Mouse (Mus musculus) T-helper 1 cell (primary cell): Measurements from ENCODE around the gene Pip5k1b.

ENCODE experiments used
- in situ Hi-C: fragments of 300-600 bp; cut with MboI, MseI; formaldehyde crosslinking; loops from one replicate; pipeline ENCODE4 v1.15.1; 2025; ENCODE audit warnings: high pct_unique_total_duplicates

Pip5k1b gene

GRCm38 (mm10) chr19:24476461-24476860 lies 79.2 kb downstream of the Pip5k1b start:
- in situ Hi-C loops, result no loop called here

- in situ Hi-C loops, result no loop called here
Observed at GRCm38 (mm10) chr19:24475281-24475680, 80.4 kb downstream of the Pip5k1b start.

GRCm38 (mm10) chr19:24472512-24472911 lies 83.2 kb downstream of the Pip5k1b start:
- in situ Hi-C loops, result no loop called here

GRCm38 (mm10) chr19:24471538-24471937 lies 84.1 kb downstream of the Pip5k1b start:
- in situ Hi-C loops, result no loop called here

- in situ Hi-C loops, result no loop called here
Observed at GRCm38 (mm10) chr19:24469216-24469615, 86.5 kb downstream of the Pip5k1b start.

- in situ Hi-C loops, result no loop called here
Observed at GRCm38 (mm10) chr19:24468616-24469015, 87.1 kb downstream of the Pip5k1b start.

- in situ Hi-C loops, result no loop called here
Observed at GRCm38 (mm10) chr19:24463011-24463410, 92.7 kb downstream of the Pip5k1b start.

- in situ Hi-C loops, result loop anchor here (5.0 kb wide), 1 partner anchor 726 kb away; no protein-coding TSS in a partner anchor
Observed at GRCm38 (mm10) chr19:24456591-24457231, 99.0 kb downstream of the Pip5k1b start.

- in situ Hi-C loops, result loop anchor here (5.0 kb wide), 1 partner anchor 727 kb away; no protein-coding TSS in a partner anchor
Observed at GRCm38 (mm10) chr19:24455249-24455960, 100.3 kb downstream of the Pip5k1b start.

GRCm38 (mm10) chr19:24454451-24454850 lies 101.2 kb downstream of the Pip5k1b start:
- in situ Hi-C loops, result no loop called here

- in situ Hi-C loops, result no loop called here
Observed at GRCm38 (mm10) chr19:24453379-24453778, 102.3 kb downstream of the Pip5k1b start.

GRCm38 (mm10) chr19:24452441-24452898 lies 103.2 kb downstream of the Pip5k1b start:
- in situ Hi-C loops, result no loop called here

- in situ Hi-C loops, result no loop called here
Observed at GRCm38 (mm10) chr19:24451626-24452025, 104.0 kb downstream of the Pip5k1b start.

GRCm38 (mm10) chr19:24450740-24451139 lies 104.9 kb downstream of the Pip5k1b start:
- in situ Hi-C loops, result no loop called here

GRCm38 (mm10) chr19:24444322-24444721 lies 111.3 kb downstream of the Pip5k1b start:
- in situ Hi-C loops, result no loop called here

- in situ Hi-C loops, result no loop called here
Observed at GRCm38 (mm10) chr19:24439715-24440114, 116.0 kb downstream of the Pip5k1b start.

- in situ Hi-C loops, result no loop called here
Observed at GRCm38 (mm10) chr19:24434291-24434690, 121.4 kb downstream of the Pip5k1b start.

- in situ Hi-C loops, result no loop called here
Observed at GRCm38 (mm10) chr19:24432447-24432846, 123.2 kb downstream of the Pip5k1b start.

- in situ Hi-C loops, result no loop called here
Observed at GRCm38 (mm10) chr19:24431381-24431780, 124.3 kb downstream of the Pip5k1b start.

- in situ Hi-C loops, result no loop called here
Observed at GRCm38 (mm10) chr19:24428011-24428410, 127.7 kb downstream of the Pip5k1b start.

GRCm38 (mm10) chr19:24427258-24427657 lies 128.4 kb downstream of the Pip5k1b start:
- in situ Hi-C loops, result no loop called here

- in situ Hi-C loops, result no loop called here
Observed at GRCm38 (mm10) chr19:24426759-24427181, 128.9 kb downstream of the Pip5k1b start.

GRCm38 (mm10) chr19:24418030-24418429 lies 137.6 kb downstream of the Pip5k1b start:
- in situ Hi-C loops, result no loop called here
